Mouse (Mus musculus): ENCODE data around the gene Errfi1.

Gene Errfi1

GRCm38 (mm10) chr4:150853680-150854461, at the start of gene Errfi1:
Errfi1 (plus strand) TSS chr4:150853919.
- no peak for DNase-seq (ENCODE audit: low read depth, low spot score)

GRCm38 (mm10) chr4:150804204-150804603, 49.5 kb upstream of the Errfi1 start:
- DNase-seq (ENCODE audit: low read depth, low spot score) = no peak

- DNase-seq (ENCODE audit: low read depth, low spot score) = no peak
These were observed 45.8 kb upstream of the Errfi1 start for GRCm38 (mm10) chr4:150807727-150808470.

- peak; percentile 93 for DNase-seq (ENCODE audit: low read depth, low spot score)
These were observed 45.3 kb upstream of the Errfi1 start for GRCm38 (mm10) chr4:150808471-150808847.

GRCm38 (mm10) chr4:150809323-150809722, 44.4 kb upstream of the Errfi1 start:
- no peak for DNase-seq (ENCODE audit: low read depth, low spot score)

GRCm38 (mm10) chr4:150815144-150815543, 38.6 kb upstream of the Errfi1 start:
- no peak for DNase-seq (ENCODE audit: low read depth, low spot score)

- DNase-seq (ENCODE audit: low read depth, low spot score) = no peak
These were observed 37.2 kb upstream of the Errfi1 start for GRCm38 (mm10) chr4:150816414-150816951.

GRCm38 (mm10) chr4:150819126-150819910, 34.4 kb upstream of the Errfi1 start:
- DNase-seq (ENCODE audit: low read depth, low spot score) = peak; percentile 26

GRCm38 (mm10) chr4:150821381-150821780, 32.3 kb upstream of the Errfi1 start:
- no peak for DNase-seq (ENCODE audit: low read depth, low spot score)

- DNase-seq (ENCODE audit: low read depth, low spot score) = no peak
These were observed 31.1 kb upstream of the Errfi1 start for GRCm38 (mm10) chr4:150822624-150823023.

GRCm38 (mm10) chr4:150823614-150824480, 29.9 kb upstream of the Errfi1 start:
- DNase-seq (ENCODE audit: low read depth, low spot score) = no peak

GRCm38 (mm10) chr4:150824877-150825276, 28.8 kb upstream of the Errfi1 start:
- DNase-seq (ENCODE audit: low read depth, low spot score) = no peak

- DNase-seq (ENCODE audit: low read depth, low spot score) = no peak
These were observed 28.2 kb upstream of the Errfi1 start for GRCm38 (mm10) chr4:150825531-150825930.

GRCm38 (mm10) chr4:150831321-150831720, 22.4 kb upstream of the Errfi1 start:
- peak; percentile 22 for DNase-seq (ENCODE audit: low read depth, low spot score)

- DNase-seq (ENCODE audit: low read depth, low spot score) = no peak
These were observed 21.8 kb upstream of the Errfi1 start for GRCm38 (mm10) chr4:150831941-150832340.

GRCm38 (mm10) chr4:150835163-150835562, 18.6 kb upstream of the Errfi1 start:
- DNase-seq (ENCODE audit: low read depth, low spot score) = no peak

GRCm38 (mm10) chr4:150836258-150836657, 17.5 kb upstream of the Errfi1 start:
- no peak for DNase-seq (ENCODE audit: low read depth, low spot score)

GRCm38 (mm10) chr4:150836961-150837360, 16.8 kb upstream of the Errfi1 start:
- peak; percentile 62 for DNase-seq (ENCODE audit: low read depth, low spot score)

- peak; percentile 97 for DNase-seq (ENCODE audit: low read depth, low spot score)
These were observed 16.3 kb upstream of the Errfi1 start for GRCm38 (mm10) chr4:150837458-150837857.

- peak; percentile 44 for DNase-seq (ENCODE audit: low read depth, low spot score)
These were observed 11.7 kb upstream of the Errfi1 start for GRCm38 (mm10) chr4:150842045-150842444.

GRCm38 (mm10) chr4:150843181-150843580, 10.5 kb upstream of the Errfi1 start:
- peak; percentile 64 for DNase-seq (ENCODE audit: low read depth, low spot score)

All from 3T3-L1 (cell line).